ENCODE assay signal across 14 mouse cellular contexts in genomic region chr9:36947056-36947694, GRCm38 (mm10).
A peak's percentile ranks its signal among the peaks of the same experiment; 100 is the strongest.
DNase-seq lines count a peak whose midpoint lies in the region; ATAC-seq and TF ChIP-seq lines count a peak whose summit lies in the region.
"Had no signal": no experiment of that assay in that cellular context is flagged by ENCODE, and none has a peak within 500 bp of the region (broad histone marks: within the 10 kb centered on the region; RNA-seq: fewer than 3 reads in every experiment).

No protein-coding gene starts in this region.

- H3K27ac ChIP-seq in left cerebral cortex, adult 2 months: peak overlapping the region; percentile 94
- H3K27ac ChIP-seq in hindbrain, embryonic 16.5 days (ENCODE audit: low read depth, low read length): no peak overlapping the region
- H3K27ac ChIP-seq: hindbrain, embryonic 14.5 days; neural tube, embryonic 13.5 days had no signal

- 82% methylated on average over 5 of the region's 5 CpGs for WGBS in hindbrain, embryonic 16.5 days

- H3K4me3 ChIP-seq in left cerebral cortex, adult 2 months: no peak overlapping the region
- no peak overlapping the region for H3K4me3 ChIP-seq in hindbrain, embryonic 16.5 days (ENCODE audit: low read length)
- H3K4me3 ChIP-seq: neural tube, embryonic 13.5 days had no signal

- no peak for ATAC-seq in megakaryocyte, adult 5-6 weeks (ENCODE audit: poor library complexity, severe bottlenecking)
- ATAC-seq in hindbrain, embryonic 16.5 days: no peak
- ATAC-seq: liver, postnatal 0 days; midbrain, embryonic 16.5 days had no signal

- no peak for DNase-seq in left cerebral cortex, adult 2 months (ENCODE audit: extremely low spot score in 1 of 2, low spot score in 2 of 2)
- no peak for DNase-seq in left cerebral cortex, adult 9 months (ENCODE audit: low spot score in 2 of 2)
- DNase-seq in gastrocnemius, adult 8-10 months (ENCODE audit: low spot score in 2 of 2): peak; percentile 60 to 68
- DNase-seq in heart, postnatal 10 days: peak; percentile 64 to 66
- peak; percentile 80 for DNase-seq in lung, postnatal 36 days
- DNase-seq: cerebellum, adult 8-10 months; kidney, adult 18-20 months; liver, postnatal 0 days; thymus, postnatal 25 days had no signal

- H3K9ac ChIP-seq in hindbrain, embryonic 16.5 days (ENCODE audit: low read depth, low read length): no peak overlapping the region
- H3K9ac ChIP-seq: hindbrain, embryonic 14.5 days; liver, postnatal 0 days; neural tube, embryonic 13.5 days had no signal

- peaks cover 19% of the 10 kb centered on the region for H3K4me1 ChIP-seq in hindbrain, embryonic 16.5 days (ENCODE audit: control insufficient read depth, insufficient read depth, low read depth, low read length)

- H3K27me3 ChIP-seq in hindbrain, embryonic 16.5 days (replicated peaks; ENCODE audit: control insufficient read depth, insufficient read depth, low read length): no peaks in the 10 kb centered on the region
- H3K27me3 ChIP-seq: neural tube, embryonic 13.5 days had no signal

- no peaks in the 10 kb centered on the region for H3K36me3 ChIP-seq in hindbrain, embryonic 16.5 days (ENCODE audit: control insufficient read depth, insufficient read depth, low read length)
- H3K36me3 ChIP-seq: neural tube, embryonic 13.5 days had no signal

- intact Hi-C loops in left cerebral cortex, adult 2 months (cut with DNase I): no loop called here
- intact Hi-C loops in heart, postnatal 10 days (cut with DNase I): loop anchor here (2.0 kb wide), 1 partner anchor 18 kb away; no protein-coding TSS in a partner anchor

- no peak for TF ChIP-seq CTCF in left cerebral cortex, adult 2 months (IDR thresholded peaks at IDR 0.05)

- no peak overlapping the region for H3K4me2 ChIP-seq in hindbrain, embryonic 16.5 days (ENCODE audit: low read length)
- H3K4me2 ChIP-seq: hindbrain, embryonic 14.5 days; neural tube, embryonic 13.5 days had no signal

- H3K9me3 ChIP-seq in hindbrain, embryonic 16.5 days (ENCODE audit: control insufficient read depth, low read length): no peaks in the 10 kb centered on the region
- H3K9me3 ChIP-seq: neural tube, embryonic 13.5 days had no signal

Comparison
In these comparisons a context has a peak if more than half of its experiments do, and no peak if none do; other contexts are left out.
1. DNase-seq: peak in gastrocnemius, adult 8-10 months (2 of 2), heart, postnatal 10 days (2 of 2) and lung, postnatal 36 days (single experiment); none in left cerebral cortex, adult 2 months (0 of 2) and left cerebral cortex, adult 9 months (0 of 2).